Mouse (Mus musculus) testis, adult 2 months (tissue): ENCODE data around the gene Olfr463.

Source experiments
- CTCF ChIP-seq: fragments of 200-500 bp; IDR thresholded peaks from 2 replicates; pipeline ENCODE4 v1.5.1; 2012; ENCODE audit warnings: low read depth, mild to moderate bottlenecking, inconsistent platforms, low read length, moderate library complexity; ENCODE audit not compliant: control insufficient read depth, insufficient read depth, insufficient replicate concordance
- POLR2A ChIP-seq: fragments of 200-500 bp; IDR thresholded peaks from 2 replicates; pipeline ENCODE4 v1.6.1; 2012; ENCODE audit warnings: low read depth, mild to moderate bottlenecking, inconsistent platforms, low read length, moderate library complexity; ENCODE audit not compliant: control insufficient read depth

DNA sequence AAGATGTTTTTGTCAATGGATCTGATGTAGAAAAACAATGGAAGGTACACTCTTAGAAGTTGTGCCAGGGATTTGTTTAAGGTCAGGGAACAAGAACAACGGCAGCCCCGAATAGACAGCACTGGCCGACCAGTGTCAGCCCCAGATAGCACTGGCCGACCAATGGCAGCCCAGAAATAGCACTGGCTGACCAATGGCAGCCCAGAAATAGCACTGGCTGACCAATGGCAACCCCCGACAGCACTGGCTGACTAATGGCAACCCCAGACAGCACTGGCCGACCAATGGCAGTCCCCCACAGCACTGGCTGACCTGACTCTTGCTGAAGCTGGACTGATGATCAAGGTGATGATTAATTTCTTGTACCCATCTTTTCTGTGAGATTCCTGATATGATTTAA, 49.3 kb downstream of the Olfr463 start:
- TF ChIP-seq POLR2A (no peak), CTCF (no peak)
